Mouse (Mus musculus) midbrain, embryonic 10.5 days (tissue): ENCODE measurements around the gene Stard13. TPM values are rescaled to one million over a fixed set of nuclear protein-coding genes. Genes with fewer than 3 reads are reported as not detected.

Experiments used
- polyA plus RNA-seq: library from polyadenylated mRNA; unstranded; fragments of >200 nt; fragmentation: Nextera tagmentation; extraction: Ambion mirVana; gene quantifications from 2 replicates; pipeline ENCODE4 v1.2.1, GENCODE M21; 2016

The Stard13 gene
- polyA plus RNA-seq, 1 experiment from 2014 or later: 2.9 TPM

Other genes starting within 250 kb of the Stard13 start
- gene Gm42906, start 194.3 kb upstream of the Stard13 start, polyA plus RNA-seq: not detected in 2 replicates